Mouse (Mus musculus) right cerebral cortex, postnatal 10 days (tissue): ENCODE results near the gene Rnf26.
"Not testable (repeated sequence)": the region's sequence is repeated elsewhere in the genome, so short reads cannot be mapped to it uniquely, and the experiment has no call there.

Experiments used
- DNase-seq, 2 experiments: peaks; one replicate each; pipeline ENCODE4 v3.0.0; 2021; ENCODE audit warnings: low spot score in 2 of 2

Gene Rnf26

GRCm38 (mm10) chr9:44125546-44126428, 12.5 kb upstream of the Rnf26 start:
- peak; percentile 92 to 94 for DNase-seq

GRCm38 (mm10) chr9:44125026-44125425, 11.7 kb upstream of the Rnf26 start:
- DNase-seq: no peak

GRCm38 (mm10) chr9:44124317-44124716, 11.0 kb upstream of the Rnf26 start:
- no peak for DNase-seq

- DNase-seq: no peak
These were observed 6.7 kb upstream of the Rnf26 start for GRCm38 (mm10) chr9:44119948-44120465.

GRCm38 (mm10) chr9:44119011-44119410, 5.7 kb upstream of the Rnf26 start:
- DNase-seq: no peak

- DNase-seq: no peak
These were observed 2.9 kb upstream of the Rnf26 start for GRCm38 (mm10) chr9:44116182-44116581.

GRCm38 (mm10) chr9:44115599-44115998, 2.3 kb upstream of the Rnf26 start:
- DNase-seq: no peak

- no peak for DNase-seq
These were observed 1.1 kb upstream of the Rnf26 start for GRCm38 (mm10) chr9:44114453-44114852.

- DNase-seq: not testable (repeated sequence)
These were observed 1.4 kb downstream of the Rnf26 start for GRCm38 (mm10) chr9:44111909-44112308.

GRCm38 (mm10) chr9:44109360-44110095, 3.8 kb downstream of the Rnf26 start:
- peak; percentile 85 to 87 for DNase-seq

- DNase-seq: no peak
These were observed 4.9 kb downstream of the Rnf26 start for GRCm38 (mm10) chr9:44108269-44109055.

GRCm38 (mm10) chr9:44107557-44108179, 5.6 kb downstream of the Rnf26 start:
- DNase-seq: peak in 1 of 2 experiments; percentile 67

GRCm38 (mm10) chr9:44107110-44107509, 6.2 kb downstream of the Rnf26 start, which contains the start of gene C1qtnf5:
TSS of gene C1qtnf5 (plus strand) at chr9:44107245.
- peak; percentile 91 for DNase-seq

GRCm38 (mm10) chr9:44106596-44106995, 6.7 kb downstream of the Rnf26 start:
- no peak for DNase-seq

- no peak for DNase-seq
These were observed 7.1 kb downstream of the Rnf26 start for GRCm38 (mm10) chr9:44106182-44106581.

- no peak for DNase-seq
These were observed 7.5 kb downstream of the Rnf26 start for GRCm38 (mm10) chr9:44105781-44106180.

GRCm38 (mm10) chr9:44104881-44105280, 8.4 kb downstream of the Rnf26 start:
- DNase-seq: no peak

- no peak for DNase-seq
These were observed 11.8 kb downstream of the Rnf26 start, which contains the start of gene Mfrp for GRCm38 (mm10) chr9:44101490-44101889. TSS of gene Mfrp (plus strand) at chr9:44101729.

- DNase-seq: peak; percentile 72 to 85
These were observed 16.8 kb downstream of the Rnf26 start for GRCm38 (mm10) chr9:44096536-44096935.

GRCm38 (mm10) chr9:44095781-44096180, 17.5 kb downstream of the Rnf26 start:
- no peak for DNase-seq

- no peak for DNase-seq
These were observed 18.6 kb downstream of the Rnf26 start for GRCm38 (mm10) chr9:44094737-44095136.
